Mouse (Mus musculus) left cerebral cortex, adult 2 months (tissue): ENCODE results near the gene Mier3. TPM values are rescaled to one million over a fixed set of nuclear protein-coding genes. Genes with fewer than 3 reads are reported as not detected.
A peak's percentile ranks its signal among the peaks of the same experiment; 100 is the strongest.
"Not testable (repeated sequence)": the region's sequence is repeated elsewhere in the genome, so short reads cannot be mapped to it uniquely, and the experiment has no call there.

Experiments
- DNase-seq, 2 experiments: peaks; one replicate each; pipeline ENCODE4 v3.0.0; 2021 to 2022; ENCODE audit warnings: low spot score in 2 of 2, mixed read lengths in 1 of 2; ENCODE audit errors: extremely low spot score in 1 of 2
- H3K27ac ChIP-seq: fragments of 200-600 bp; 2 replicates; pipeline ENCODE4 v1.8.1; 2022
- H3K4me3 ChIP-seq: fragments of 200-600 bp; 2 replicates; pipeline ENCODE4 v1.8.1; 2022
- CTCF ChIP-seq: fragments of 200-600 bp; IDR thresholded peaks from 2 replicates; pipeline ENCODE4 v1.8.1; 2022; ENCODE audit warnings: antibody characterized with exemption, mild to moderate bottlenecking, moderate library complexity
- intact Hi-C: fragments of 180-260 bp; cut with DNase I; formaldehyde crosslinking; loops from one replicate; pipeline ENCODE4 v1.15.1; 2025
- total RNA-seq, 2 experiments: library from RNA; stranded (reverse); gene quantifications; 2 replicates each; pipeline ENCODE4 v1.2.3; 2021

Mier3 gene
- total RNA-seq, 2 experiments from 2014 or later, result 27.1 to 29.9 TPM

GRCm38 (mm10) chr13:111659430-111659829 is 21.3 kb upstream of the Mier3 start:
- H3K27ac ChIP-seq, result no peak overlapping the region
- TF ChIP-seq CTCF, result no peak
- H3K4me3 ChIP-seq, result no peak overlapping the region
- DNase-seq, result no peak
- intact Hi-C loops, result no loop called here

GRCm38 (mm10) chr13:111660072-111660471 is 20.7 kb upstream of the Mier3 start:
- no peak for TF ChIP-seq CTCF
- Histone ChIP-seq H3K27ac (no peak overlapping the region), H3K4me3 (no peak overlapping the region)
- DNase-seq, result no peak
- intact Hi-C loops, result no loop called here

GRCm38 (mm10) chr13:111660556-111660955 is 20.2 kb upstream of the Mier3 start:
- intact Hi-C loops, result no loop called here
- Histone ChIP-seq H3K4me3 (no peak overlapping the region), H3K27ac (no peak overlapping the region)
- no peak for DNase-seq
- no peak for TF ChIP-seq CTCF

GRCm38 (mm10) chr13:111668016-111668415 is 12.8 kb upstream of the Mier3 start:
- intact Hi-C loops, result loop anchor here (2.0 kb wide), 1 partner anchor 113 kb away; no protein-coding TSS in a partner anchor
- DNase-seq, result no peak
- Histone ChIP-seq H3K27ac (no peak overlapping the region), H3K4me3 (no peak overlapping the region)
- TF ChIP-seq CTCF, result no peak

- Histone ChIP-seq H3K27ac (no peak overlapping the region), H3K4me3 (no peak overlapping the region)
- intact Hi-C loops, result no loop called here
- TF ChIP-seq CTCF, result no peak
- DNase-seq, result no peak
These were observed 3.9 kb upstream of the Mier3 start for GRCm38 (mm10) chr13:111676841-111677240.

GRCm38 (mm10) chr13:111684056-111684625 is 3.4 kb downstream of the Mier3 start:
- intact Hi-C loops, result no loop called here
- no peak for TF ChIP-seq CTCF

GRCm38 (mm10) chr13:111685751-111686462 is 5.1 kb downstream of the Mier3 start:
- no peak overlapping the region for H3K27ac ChIP-seq
- H3K4me3 ChIP-seq, result peak overlapping the region; percentile 71
- DNase-seq, result peak; percentile 86
- no peak for TF ChIP-seq CTCF
- intact Hi-C loops, result loop anchor here (5.0 kb wide), 2 partner anchors 194 to 224 kb away; partner anchors contain the start of gene Gpbp1

More at GRCm38 (mm10) chr13:111684056-111684625, 3.4 kb downstream of the Mier3 start:
- no peak for DNase-seq
- no peak overlapping the region for H3K27ac ChIP-seq
- no peak overlapping the region for H3K4me3 ChIP-seq

GRCm38 (mm10) chr13:111686522-111687284 is 5.9 kb downstream of the Mier3 start:
- TF ChIP-seq CTCF, result no peak
- DNase-seq, result peak; percentile 13 to 20
- Histone ChIP-seq H3K27ac (peak overlapping the region; percentile 70; the same call in 1 of the 2 replicates), H3K4me3 (peak overlapping the region; percentile 71)
- intact Hi-C loops, result loop anchor here (1.0 to 5.0 kb wide), 3 partner anchors 39 to 224 kb away; partner anchors contain the start of gene Gpbp1

GRCm38 (mm10) chr13:111687285-111687781 is 6.6 kb downstream of the Mier3 start:
- DNase-seq, result peak; percentile 51 to 58
- Histone ChIP-seq H3K4me3 (peak overlapping the region; percentile 71), H3K27ac (peak overlapping the region; percentile 20; the same call in 1 of the 2 replicates)
- intact Hi-C loops, result loop anchor here (1.0 to 5.0 kb wide), 3 partner anchors 38 to 225 kb away; partner anchors contain the start of gene Gpbp1
- no peak for TF ChIP-seq CTCF

GRCm38 (mm10) chr13:111703396-111703795 is 22.6 kb downstream of the Mier3 start:
- intact Hi-C loops, result no loop called here
- H3K4me3 ChIP-seq, result no peak overlapping the region
- no peak for TF ChIP-seq CTCF
- DNase-seq, result no peak
- H3K27ac ChIP-seq, result no peak overlapping the region

- H3K27ac ChIP-seq, DNase-seq, H3K4me3 ChIP-seq, intact Hi-C loops: not testable (repeated sequence)
These were observed 23.2 kb downstream of the Mier3 start for GRCm38 (mm10) chr13:111703952-111704351.

- DNase-seq, result no peak
- TF ChIP-seq CTCF, result no peak
- Histone ChIP-seq H3K27ac (no peak overlapping the region), H3K4me3 (no peak overlapping the region)
- intact Hi-C loops, result no loop called here
These were observed 29.8 kb downstream of the Mier3 start for GRCm38 (mm10) chr13:111710531-111710930.
